In genomic region chr19:32486106-32486724, GRCm38 (mm10) we compare ENCODE assay signal across 8 mouse cellular contexts. TPM values are rescaled to one million over a fixed set of nuclear protein-coding genes. Genes with fewer than 3 reads are reported as not detected.
DNase-seq lines count a peak whose midpoint lies in the region; ATAC-seq and TF ChIP-seq lines count a peak whose summit lies in the region.
"Not testable (repeated sequence)": the region's sequence is repeated elsewhere in the genome, so short reads cannot be mapped to it uniquely, and the experiment has no call there.

No protein-coding gene starts in this region.

- H3K4me3 ChIP-seq in brown adipose tissue, adult 24 weeks (ENCODE audit: insufficient read depth, low read depth, low read length): peak overlapping the region; percentile 94
- peak overlapping the region; percentile 69 for H3K4me3 ChIP-seq in forebrain, embryonic 12.5 days (replicated peaks)
- H3K4me3 ChIP-seq in heart, postnatal 0 days (ENCODE audit: low read depth, low read length): peak overlapping the region; percentile 77
- peak overlapping the region; percentile 89 for H3K4me3 ChIP-seq in liver, embryonic 16.5 days (ENCODE audit: low read depth, low read length)
- peak overlapping the region; percentile 66 for H3K4me3 ChIP-seq in neural tube, embryonic 12.5 days
- H3K4me3 ChIP-seq in stomach, postnatal 0 days (ENCODE audit: low read depth, low read length): peak overlapping the region; percentile 70

- peak; percentile 87 for ATAC-seq in forebrain, embryonic 12.5 days (ENCODE audit: low FRiP score)
- peak; percentile 83 for ATAC-seq in heart, postnatal 0 days (ENCODE audit: insufficient read depth, low read depth)
- peak; percentile 89 for ATAC-seq in liver, embryonic 16.5 days (ENCODE audit: low read depth)
- ATAC-seq in neural tube, embryonic 12.5 days (ENCODE audit: low FRiP score, low read depth): peak; percentile 89
- peak; percentile 88 for ATAC-seq in stomach, postnatal 0 days (ENCODE audit: low FRiP score, low TSS enrichment)

- not testable (repeated sequence) for H3K27ac ChIP-seq in brown adipose tissue, adult 24 weeks (replicated peaks; ENCODE audit: low read depth, low read length)
- H3K27ac ChIP-seq in forebrain, embryonic 12.5 days: peak overlapping the region; percentile 92
- H3K27ac ChIP-seq in heart, postnatal 0 days (ENCODE audit: low read depth): peak overlapping the region; percentile 85
- H3K27ac ChIP-seq in liver, embryonic 16.5 days (ENCODE audit: low read length): peak overlapping the region; percentile 95
- peak overlapping the region; percentile 70; the same call in 1 of the 2 replicates for H3K27ac ChIP-seq in neural tube, embryonic 12.5 days
- H3K27ac ChIP-seq in stomach, postnatal 0 days (replicated peaks): peak overlapping the region; percentile 92

- peak; percentile 50 for TF ChIP-seq CTCF in heart, postnatal 0 days (IDR thresholded peaks at IDR 0.05; ENCODE audit: low read depth)
- TF ChIP-seq CTCF in stomach, postnatal 0 days (IDR thresholded peaks at IDR 0.05; ENCODE audit: low read depth): peak; percentile 70

- H3K4me2 ChIP-seq in forebrain, embryonic 12.5 days: peak overlapping the region; percentile 82
- peak overlapping the region; percentile 75 for H3K4me2 ChIP-seq in heart, postnatal 0 days (ENCODE audit: low read depth, low read length)
- H3K4me2 ChIP-seq in liver, embryonic 16.5 days (ENCODE audit: low read depth, low read length): peak overlapping the region; percentile 69
- peak overlapping the region; percentile 78 for H3K4me2 ChIP-seq in neural tube, embryonic 12.5 days (replicated peaks)
- peak overlapping the region; percentile 77 for H3K4me2 ChIP-seq in stomach, postnatal 0 days (replicated peaks; ENCODE audit: low read depth)

- H3K4me1 ChIP-seq in brown adipose tissue, adult 24 weeks (ENCODE audit: control insufficient read depth, insufficient read depth, insufficient read length, low read length); heart, postnatal 0 days (ENCODE audit: control insufficient read depth, insufficient read depth); stomach, postnatal 0 days (replicated peaks; ENCODE audit: control insufficient read depth, insufficient read depth): not testable (repeated sequence)
- peaks cover 20% of the 10 kb centered on the region for H3K4me1 ChIP-seq in forebrain, embryonic 12.5 days
- H3K4me1 ChIP-seq in liver, embryonic 16.5 days (ENCODE audit: control insufficient read depth, low read depth, low read length): peaks cover 31% of the 10 kb centered on the region
- H3K4me1 ChIP-seq in neural tube, embryonic 12.5 days: peaks cover 17% of the 10 kb centered on the region

- TF ChIP-seq EP300 in heart, postnatal 0 days (IDR thresholded peaks at IDR 0.05; ENCODE audit: low read depth); stomach, postnatal 0 days (optimal IDR thresholded peaks at IDR 0.05): not testable (repeated sequence)

- H3K27me3 ChIP-seq in forebrain, embryonic 12.5 days; heart, postnatal 0 days (ENCODE audit: control insufficient read depth, insufficient read depth, low read length); liver, embryonic 16.5 days (ENCODE audit: control insufficient read depth, insufficient read depth, low read depth, low read length); neural tube, embryonic 12.5 days (replicated peaks); stomach, postnatal 0 days (ENCODE audit: control insufficient read depth, insufficient read depth, low read length): not testable (repeated sequence)

- not testable (repeated sequence) for H3K36me3 ChIP-seq in forebrain, embryonic 12.5 days (replicated peaks); heart, postnatal 0 days (replicated peaks; ENCODE audit: control insufficient read depth, insufficient read depth, low read length); liver, embryonic 16.5 days (ENCODE audit: control insufficient read depth, insufficient read depth); neural tube, embryonic 12.5 days; stomach, postnatal 0 days (ENCODE audit: control insufficient read depth, insufficient read depth, low read length)

- peak overlapping the region; percentile 80 for H3K9ac ChIP-seq in forebrain, embryonic 12.5 days
- peak overlapping the region; percentile 75 for H3K9ac ChIP-seq in heart, postnatal 0 days (replicated peaks; ENCODE audit: low read depth, low read length)
- H3K9ac ChIP-seq in liver, embryonic 16.5 days (ENCODE audit: low read depth, low read length): peak overlapping the region; percentile 88
- H3K9ac ChIP-seq in neural tube, embryonic 12.5 days: peak overlapping the region; percentile 79
- H3K9ac ChIP-seq in stomach, postnatal 0 days (ENCODE audit: low read length): peak overlapping the region; percentile 77

- peak; percentile 75 for DNase-seq in CD4-positive, CD25-positive, alpha-beta regulatory T cell, adult 2 months (ENCODE audit: low read depth, low spot score)
- DNase-seq in heart, postnatal 0 days (ENCODE audit: low spot score): peak; percentile 52
- peak; percentile 76 to 82 for DNase-seq in kidney, postnatal 36 days
- DNase-seq in stomach, postnatal 0 days (ENCODE audit: low spot score): peak; percentile 82

- H3K9me3 ChIP-seq in forebrain, embryonic 12.5 days; heart, postnatal 0 days (replicated peaks; ENCODE audit: control insufficient read depth, low read length); liver, embryonic 16.5 days (replicated peaks; ENCODE audit: control insufficient read depth, low read length); neural tube, embryonic 12.5 days; stomach, postnatal 0 days (ENCODE audit: control insufficient read depth, low read length): not testable (repeated sequence)

- WGBS in forebrain, embryonic 12.5 days: under 1% methylated on average over 47 of the region's 47 CpGs
- under 1% methylated on average over 42 of the region's 47 CpGs for WGBS in heart, postnatal 0 days
- 0% methylated on average over 37 of the region's 47 CpGs for WGBS in liver, embryonic 16.5 days (ENCODE audit: insufficient replicate concordance)
- under 1% methylated on average over 46 of the region's 47 CpGs for whole genome bisulfite sequencing in neural tube, embryonic 12.5 days
- WGBS in stomach, postnatal 0 days: 1% methylated on average over 40 of the region's 47 CpGs

RNA-seq across cellular contexts. Expression of gene Minpp1, which starts 0.6 kb away (rescaled TPM):
- polyA plus RNA-seq in brown adipose tissue, adult 24 weeks (2012; ENCODE audit: insufficient read depth, insufficient read length, missing spikeins): 10.7 and 11.8 TPM in 2 replicates
- 52.5 and 54.7 TPM in 2 replicates for polyA plus RNA-seq in forebrain, embryonic 12.5 days (2016; fragmentation: Nextera tagmentation; extraction: Ambion mirVana)
- total RNA-seq in heart, postnatal 0 days (2014; rRNA removed; ENCODE audit: low replicate concordance): 66.2 and 84.1 TPM in 2 replicates
- 29.3 and 29.7 TPM in 2 replicates for polyA plus RNA-seq in heart, postnatal 0 days (2015; fragmentation: Nextera tagmentation; extraction: Ambion mirVana)
- 69.7 and 71.3 TPM in 2 replicates for polyA plus RNA-seq in liver, embryonic 16.5 days (2015; fragmentation: Nextera tagmentation; extraction: Ambion mirVana)
- polyA plus RNA-seq in neural tube, embryonic 12.5 days (2016; fragmentation: Nextera tagmentation; extraction: Ambion mirVana): 66.6 and 67.3 TPM in 2 replicates
- 37.5 and 38.7 TPM in 2 replicates for polyA plus RNA-seq in stomach, postnatal 0 days (2015; fragmentation: Nextera tagmentation; extraction: Ambion mirVana)

RNA-seq across cellular contexts. Expression of gene Rpl9-ps6, which starts 19.8 kb away (rescaled TPM):
- polyA plus RNA-seq in brown adipose tissue, adult 24 weeks (2012; ENCODE audit: insufficient read depth, insufficient read length, missing spikeins): 605 and 702 TPM in 2 replicates
- polyA plus RNA-seq in forebrain, embryonic 12.5 days (2016; fragmentation: Nextera tagmentation; extraction: Ambion mirVana): 74.3 and 78.0 TPM in 2 replicates
- total RNA-seq in heart, postnatal 0 days (2014; rRNA removed; ENCODE audit: low replicate concordance): 41.4 and 54.3 TPM in 2 replicates
- polyA plus RNA-seq in heart, postnatal 0 days (2015; fragmentation: Nextera tagmentation; extraction: Ambion mirVana): 49.2 and 53.3 TPM in 2 replicates
- polyA plus RNA-seq in liver, embryonic 16.5 days (2015; fragmentation: Nextera tagmentation; extraction: Ambion mirVana): 34.8 and 54.9 TPM in 2 replicates
- 59.6 and 61.8 TPM in 2 replicates for polyA plus RNA-seq in neural tube, embryonic 12.5 days (2016; fragmentation: Nextera tagmentation; extraction: Ambion mirVana)
- polyA plus RNA-seq in stomach, postnatal 0 days (2015; fragmentation: Nextera tagmentation; extraction: Ambion mirVana): 120 and 138 TPM in 2 replicates
